Mouse (Mus musculus): ENCODE results near the gene Sorcs1.

The Sorcs1 gene

DNA sequence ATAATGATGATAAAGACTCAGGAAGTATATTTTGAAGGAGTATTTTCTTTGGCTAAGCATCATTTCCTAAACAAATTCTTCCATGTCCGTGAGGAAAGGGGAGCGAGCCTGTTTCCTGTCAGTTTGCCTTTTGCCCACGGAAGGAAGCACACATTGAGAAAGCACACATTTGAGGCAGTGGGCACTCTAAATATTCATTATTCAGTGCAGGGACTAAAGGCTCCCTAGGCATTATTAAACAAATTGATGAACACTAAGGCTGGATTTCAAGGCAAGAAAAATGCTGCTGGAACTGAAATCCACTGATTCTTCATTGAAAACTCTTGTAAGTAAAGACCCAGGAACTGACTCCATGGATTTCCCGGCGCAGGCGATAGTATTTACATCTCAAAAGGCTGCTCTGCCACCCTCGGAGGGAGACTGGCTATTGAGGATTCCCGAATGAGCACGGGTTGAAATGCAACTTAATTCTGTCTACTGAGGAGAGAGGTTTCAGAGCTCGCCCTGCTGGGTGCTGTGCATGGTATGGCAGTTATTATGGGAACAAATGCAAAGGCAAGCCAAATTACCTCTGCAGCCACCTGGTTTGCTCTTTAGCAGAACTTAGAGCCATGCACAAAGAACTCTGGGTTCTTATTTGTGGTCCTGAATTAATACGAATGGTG, 238.1 kb downstream of the Sorcs1 start:
- DNase-seq (ENCODE audit: extremely low read depth, low read depth, low spot score): no peak

DNA sequence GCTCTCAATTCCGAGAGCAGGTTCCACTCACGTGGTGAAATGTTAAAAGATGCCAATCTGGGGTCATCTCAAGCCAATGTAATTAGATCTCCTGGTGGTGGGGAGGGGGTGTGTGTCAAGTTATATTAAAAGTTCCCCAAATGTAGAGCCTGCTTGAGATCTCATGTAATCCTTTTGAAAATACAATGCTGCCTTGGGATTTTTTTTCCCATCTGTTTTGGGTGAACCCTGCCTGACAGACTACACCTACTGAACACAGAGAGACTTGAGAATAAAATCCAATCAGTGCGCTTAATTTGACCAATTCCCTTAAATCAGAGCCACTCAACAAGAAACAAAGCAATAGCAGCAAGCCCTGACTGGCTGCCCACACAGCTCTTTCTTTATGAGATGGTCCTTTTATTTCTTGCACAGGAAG, 239.0 kb downstream of the Sorcs1 start:
- no peak for DNase-seq (ENCODE audit: extremely low read depth, low read depth, low spot score)

DNA sequence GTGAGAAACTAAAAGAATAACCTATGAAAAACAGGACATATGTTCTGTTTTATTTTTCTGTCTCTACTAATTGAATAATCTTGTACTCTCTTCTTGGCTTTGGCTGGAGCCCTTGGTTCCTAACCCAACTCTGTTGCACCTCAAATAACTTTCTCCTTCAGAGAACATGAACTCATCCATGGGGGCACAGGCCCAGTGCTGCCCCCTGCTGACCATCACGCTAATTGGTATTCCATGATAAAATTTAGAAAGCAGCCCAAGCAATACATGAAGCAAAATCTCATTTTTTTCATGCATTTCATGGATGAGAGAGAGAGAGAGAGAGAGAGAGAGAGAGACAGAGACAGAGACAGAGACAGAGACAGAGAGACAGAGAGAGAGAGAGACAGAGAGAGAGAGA, 255.5 kb downstream of the Sorcs1 start:
- no peak for DNase-seq (ENCODE audit: extremely low read depth, low read depth, low spot score)

DNA sequence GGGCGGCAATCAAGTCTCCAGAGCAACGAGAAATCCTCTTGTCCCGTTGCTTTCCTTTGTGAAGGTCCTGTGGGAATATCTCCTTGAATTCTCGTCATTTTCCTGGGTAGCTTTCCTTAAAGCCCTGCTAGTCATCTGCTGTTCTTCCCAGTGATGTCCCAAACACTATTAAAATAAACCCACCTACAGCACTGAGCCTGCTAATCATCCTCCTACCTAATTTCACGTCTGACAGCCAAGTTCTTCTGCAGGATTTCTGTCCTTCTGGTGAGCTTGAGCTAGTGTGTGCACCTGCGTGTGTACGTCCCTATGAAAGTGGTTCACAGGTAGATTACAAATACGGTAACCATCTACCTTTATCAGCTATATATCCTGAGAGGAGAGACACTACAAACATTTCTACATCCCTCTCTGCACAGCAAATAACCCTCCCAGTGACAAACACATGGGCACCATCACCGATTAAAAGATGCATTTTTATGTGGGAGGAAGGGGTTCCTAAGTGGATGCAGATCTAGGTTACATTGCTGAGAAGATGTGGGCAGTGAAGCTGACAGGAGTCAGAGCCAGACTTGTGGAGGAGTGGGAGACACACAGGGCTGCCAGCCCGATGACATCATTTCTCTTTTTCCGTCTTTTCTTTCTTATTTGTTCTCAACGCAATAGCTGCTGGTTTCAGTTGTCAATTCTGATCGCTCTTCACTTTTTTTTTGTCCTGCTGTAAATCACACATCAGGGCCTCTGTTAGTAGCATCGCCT, 259.3 kb downstream of the Sorcs1 start:
- DNase-seq (ENCODE audit: extremely low read depth, low read depth, low spot score): no peak

DNA sequence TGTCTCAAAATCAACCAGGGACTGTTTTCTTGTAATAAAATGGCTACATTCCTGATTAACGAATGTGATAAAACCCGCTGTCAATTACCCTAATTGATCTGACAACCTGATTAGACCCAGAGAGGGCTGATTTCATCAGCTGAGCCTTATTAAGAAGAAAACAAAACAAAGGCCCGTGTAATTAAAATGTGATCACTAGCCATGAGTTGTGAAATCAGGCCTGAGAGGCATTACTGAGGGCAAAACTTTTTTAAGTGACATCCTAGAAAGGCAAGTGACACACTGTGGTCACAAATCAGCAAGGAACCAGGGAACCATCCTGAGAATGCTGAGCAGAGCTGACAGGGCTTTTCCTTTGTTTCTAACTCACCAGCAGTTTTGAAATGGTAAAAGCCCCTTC, 267.9 kb downstream of the Sorcs1 start:
- DNase-seq (ENCODE audit: extremely low read depth, low read depth, low spot score): no peak

DNA sequence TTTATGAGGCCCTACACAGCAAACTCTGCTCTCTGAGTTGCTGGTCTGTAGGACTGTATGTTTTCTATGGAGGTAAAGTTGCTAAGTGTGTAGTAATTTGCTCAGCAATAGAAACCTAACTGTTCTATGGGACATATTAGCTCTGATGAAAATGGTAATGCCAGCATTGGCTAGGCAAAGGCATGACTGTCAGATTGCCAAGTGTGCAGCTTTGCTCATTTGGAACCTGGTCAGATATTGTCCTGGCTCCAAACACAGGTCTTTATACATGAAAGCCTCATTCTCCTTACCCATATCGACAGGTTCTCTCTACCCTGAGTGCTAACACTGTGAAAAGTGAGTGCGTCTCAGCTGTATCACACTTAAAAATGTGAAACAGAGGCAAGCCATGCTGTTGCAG, 280.1 kb downstream of the Sorcs1 start:
- DNase-seq (ENCODE audit: extremely low read depth, low read depth, low spot score): no peak

DNA sequence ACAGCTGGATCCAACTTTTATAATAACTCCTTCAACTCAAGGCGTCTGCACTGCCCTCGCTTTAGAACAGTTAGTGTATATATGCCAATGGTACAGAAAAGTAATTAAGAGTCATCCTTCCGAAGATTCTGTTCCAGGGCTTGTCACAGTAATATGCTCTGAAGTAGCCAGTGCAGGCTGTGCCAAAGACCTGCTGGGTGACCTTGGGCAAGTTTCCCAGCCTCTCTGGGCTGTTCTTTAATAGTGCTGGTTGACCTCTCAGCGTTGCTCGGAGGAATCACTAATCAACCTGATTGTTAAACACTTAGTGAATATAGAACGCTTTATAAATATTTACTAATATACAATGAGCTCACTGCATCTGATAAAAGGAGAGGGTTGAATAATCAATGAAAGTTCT, 282.7 kb downstream of the Sorcs1 start:
- DNase-seq (ENCODE audit: extremely low read depth, low read depth, low spot score): no peak

DNA sequence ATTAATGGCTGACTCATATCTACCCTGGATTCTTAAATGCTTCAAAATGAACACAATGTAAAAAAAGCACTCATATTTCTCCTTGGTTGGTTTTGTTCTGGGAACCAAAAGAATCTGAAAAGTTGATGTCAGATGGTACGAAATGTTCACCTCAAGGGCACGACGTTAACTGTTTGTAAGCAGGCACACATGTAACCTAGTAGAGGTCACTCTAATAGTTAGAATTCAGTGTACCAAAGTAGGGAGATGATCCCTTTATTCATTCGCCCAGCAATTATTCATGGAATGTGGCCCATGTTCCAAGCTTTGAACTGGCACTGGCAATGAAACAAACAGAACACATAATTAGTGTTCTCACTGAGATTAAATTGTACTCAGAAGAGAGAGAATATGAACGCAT, 284.3 kb downstream of the Sorcs1 start:
- no peak for DNase-seq (ENCODE audit: extremely low read depth, low read depth, low spot score)

DNA sequence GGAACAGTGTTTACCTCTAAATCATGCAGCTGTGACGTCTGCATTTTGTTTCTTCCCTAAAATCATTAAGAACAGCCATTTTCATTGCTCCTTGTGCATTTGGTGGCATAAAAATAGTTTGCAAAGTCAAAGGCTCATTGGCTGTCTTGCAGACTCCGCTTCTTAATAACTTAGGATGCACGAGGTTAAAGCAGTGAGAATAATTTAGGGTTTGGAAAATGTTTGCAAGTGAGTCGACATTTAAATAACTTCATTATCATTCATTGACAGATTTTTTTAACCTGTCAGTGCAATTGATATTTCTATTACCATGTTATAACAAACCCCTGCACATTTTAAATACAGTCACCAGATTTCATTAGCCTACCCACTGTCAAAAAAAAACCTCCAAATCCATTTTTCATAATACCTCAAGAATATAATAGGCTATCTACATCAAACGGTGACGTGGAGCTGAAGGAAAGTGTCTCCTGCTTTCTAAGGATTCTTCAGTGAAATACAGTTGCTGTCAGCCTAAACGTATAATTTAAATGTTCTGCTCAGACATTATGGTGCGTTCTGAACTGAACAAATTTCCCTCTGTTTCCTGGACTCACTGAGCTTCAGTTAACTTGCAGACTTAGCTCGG, 288.4 kb downstream of the Sorcs1 start:
- DNase-seq (ENCODE audit: extremely low read depth, low read depth, low spot score): no peak

DNA sequence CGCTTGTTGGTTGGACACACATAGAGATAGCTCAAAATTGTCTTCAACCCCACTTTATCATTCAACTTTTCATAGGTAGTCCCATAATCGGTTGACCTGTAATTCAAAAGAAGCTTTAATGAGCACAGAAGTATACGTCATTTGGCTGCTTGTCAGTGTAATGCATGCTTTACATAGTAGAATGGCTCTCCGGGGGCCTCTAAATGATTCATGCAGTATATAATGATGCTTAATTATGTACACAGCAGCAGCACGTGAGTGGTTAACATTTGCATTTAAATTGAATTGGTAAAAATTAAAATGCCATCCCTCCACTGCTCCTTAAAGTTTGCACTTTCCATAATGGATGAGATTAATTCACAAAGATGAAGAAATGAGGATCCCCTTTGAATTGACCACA, 299.5 kb downstream of the Sorcs1 start:
- DNase-seq (ENCODE audit: extremely low read depth, low read depth, low spot score): no peak

DNA sequence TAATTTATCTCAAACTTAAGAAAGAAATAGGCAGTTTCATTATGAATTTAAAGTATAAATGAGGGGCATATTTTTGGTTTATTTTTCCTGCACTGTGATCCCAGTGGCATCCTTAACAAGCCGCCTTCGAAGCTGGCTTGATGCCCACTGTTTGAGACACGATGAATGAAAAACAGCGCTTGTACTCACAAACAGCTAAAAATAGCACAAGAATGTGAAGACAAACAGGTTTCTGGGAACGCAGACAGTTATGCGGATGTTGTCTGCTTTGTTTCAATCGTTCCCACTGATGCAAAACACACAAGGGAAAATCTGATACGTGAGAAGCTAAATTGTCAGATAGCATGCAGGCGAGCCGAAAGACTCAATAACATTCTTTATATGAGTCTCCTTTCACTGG, 303.7 kb downstream of the Sorcs1 start:
- DNase-seq (ENCODE audit: extremely low read depth, low read depth, low spot score): no peak

DNA sequence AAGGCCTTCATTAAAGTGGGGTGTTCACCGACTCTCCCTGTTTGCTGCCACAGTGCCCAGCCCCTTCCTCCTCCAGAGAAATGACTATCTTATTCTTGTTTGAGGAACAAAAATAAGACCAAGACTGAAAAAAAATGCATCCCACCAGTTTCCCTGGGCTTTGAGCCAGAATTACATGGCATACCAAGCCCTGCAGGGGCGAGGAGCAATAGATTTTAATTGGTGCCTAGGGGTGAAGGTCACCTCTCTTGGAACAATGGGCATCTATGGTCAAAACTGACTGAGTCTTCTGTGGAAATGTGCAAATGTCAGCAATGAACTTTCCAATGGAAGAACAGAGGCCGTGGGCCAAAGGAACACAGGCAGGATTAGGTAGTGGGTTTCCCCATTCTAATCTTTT, 312.0 kb downstream of the Sorcs1 start:
- DNase-seq (ENCODE audit: extremely low read depth, low read depth, low spot score): no peak

DNA sequence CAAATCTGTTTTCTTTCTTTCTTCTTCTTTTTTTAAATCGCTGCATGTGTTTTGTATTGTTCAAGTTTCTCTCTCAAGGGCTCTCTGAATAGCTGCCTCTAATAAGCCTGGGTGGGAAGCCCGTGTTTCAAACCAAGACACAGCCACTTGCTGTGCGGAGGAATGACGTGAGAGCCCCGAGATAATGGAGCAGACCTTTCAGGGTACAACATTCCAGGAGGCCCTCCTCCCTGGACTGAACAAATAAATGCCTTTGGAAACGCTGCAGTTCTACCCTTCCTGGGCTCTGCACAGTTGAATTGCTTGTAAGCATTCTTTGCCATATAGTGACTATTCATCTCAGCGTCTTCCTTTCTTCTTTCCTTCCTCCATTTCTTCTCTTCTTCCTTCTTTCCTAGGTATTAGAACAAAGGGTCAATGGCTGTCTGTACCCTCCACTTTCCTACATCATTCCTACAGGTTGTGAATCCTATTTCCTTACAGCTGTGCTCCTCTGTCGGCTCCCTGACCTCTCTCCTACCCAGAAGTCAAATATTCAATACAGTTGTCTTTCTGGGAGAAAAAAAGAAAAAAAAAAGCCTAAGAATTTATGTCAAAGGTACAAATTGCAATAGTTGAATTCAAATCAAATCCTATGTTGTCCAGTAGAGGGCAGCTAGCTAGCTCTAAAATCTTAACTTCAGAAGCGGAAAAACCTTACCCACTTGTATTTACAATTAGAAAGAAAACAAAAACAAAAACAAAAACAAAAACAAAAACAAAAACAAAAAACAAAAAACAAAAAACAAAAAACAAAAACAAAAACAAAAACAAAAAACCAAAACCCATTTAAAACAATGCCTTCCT, 315.6 kb downstream of the Sorcs1 start:
- no peak for DNase-seq (ENCODE audit: extremely low read depth, low read depth, low spot score)

DNA sequence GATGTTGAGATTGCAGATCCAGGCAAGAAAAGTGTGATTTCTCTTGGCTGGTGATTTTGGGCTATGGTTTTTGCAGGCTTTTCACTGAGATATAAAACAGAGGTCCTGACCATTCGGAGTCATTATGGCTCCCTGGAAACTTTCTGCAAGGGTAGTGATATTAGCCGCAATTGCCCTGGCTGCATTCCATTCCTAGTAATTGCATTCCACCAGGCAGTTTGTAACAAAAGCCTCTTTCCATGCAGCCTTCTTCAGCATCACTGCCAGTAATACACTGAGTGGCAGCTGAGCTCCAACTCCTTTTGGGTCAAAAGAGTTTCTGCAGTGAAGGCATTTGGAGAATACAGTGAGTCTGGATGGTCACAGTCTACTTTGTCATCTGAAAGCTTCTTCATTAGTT, 319.9 kb downstream of the Sorcs1 start:
- DNase-seq (ENCODE audit: extremely low read depth, low read depth, low spot score): no peak

DNA sequence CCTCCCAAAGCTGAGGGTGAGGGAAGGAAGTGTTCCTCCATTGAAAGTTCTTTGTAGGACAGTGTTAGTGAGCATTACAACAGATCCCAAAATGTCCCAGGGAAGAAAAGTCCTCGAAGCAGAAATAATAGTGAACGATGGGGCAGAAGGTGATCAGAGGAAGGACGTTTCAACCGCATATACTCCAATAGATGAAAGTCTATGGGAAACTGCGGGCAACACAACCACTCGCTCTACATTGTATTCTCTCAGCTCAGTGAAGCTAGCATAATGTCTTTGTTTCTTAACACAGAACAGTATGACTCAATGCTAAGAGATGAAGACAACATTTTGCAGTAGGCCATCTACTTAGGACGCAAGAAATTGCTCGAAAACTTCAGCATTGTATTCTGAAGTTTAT, 339.2 kb downstream of the Sorcs1 start:
- no peak for DNase-seq (ENCODE audit: extremely low read depth, low read depth, low spot score)

DNA sequence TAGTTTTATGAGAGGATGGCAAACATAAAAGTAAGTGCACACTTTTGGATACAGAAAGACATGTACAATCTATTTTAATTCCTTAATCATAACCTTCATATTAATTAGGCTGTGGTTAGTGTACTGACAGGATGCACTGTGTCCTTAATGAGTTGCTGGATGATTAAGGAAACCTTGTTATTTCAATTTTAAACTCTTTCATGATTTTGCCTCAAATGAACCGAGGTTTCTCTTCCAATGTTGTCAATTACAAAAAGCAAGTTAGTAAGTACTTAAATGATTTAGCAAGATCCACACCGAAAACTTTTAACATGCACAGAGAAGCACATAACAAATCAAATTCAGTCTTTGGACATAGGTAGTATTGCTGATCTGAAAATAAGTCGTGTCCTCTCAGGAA, 341.7 kb downstream of the Sorcs1 start:
- no peak for DNase-seq (ENCODE audit: extremely low read depth, low read depth, low spot score)

DNA sequence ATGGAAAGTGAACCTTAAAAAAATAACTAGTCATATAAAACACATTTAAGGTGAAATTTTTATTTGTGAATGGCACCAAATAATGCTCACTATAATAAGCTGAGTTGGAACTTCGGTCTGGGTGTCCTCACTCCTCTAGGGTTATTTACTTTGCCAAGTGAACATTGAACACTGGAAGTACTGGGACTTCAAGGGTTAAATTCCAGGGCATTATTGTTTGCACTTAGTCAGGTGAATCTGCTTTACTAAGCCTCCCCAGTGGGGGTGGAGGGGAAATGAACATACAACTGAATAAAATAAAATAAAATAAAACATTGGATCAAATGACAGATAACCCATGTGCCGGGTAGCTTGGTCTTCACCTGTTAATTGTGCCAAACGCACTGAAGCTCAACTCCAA, 347.3 kb downstream of the Sorcs1 start:
- DNase-seq (ENCODE audit: extremely low read depth, low read depth, low spot score): no peak

DNA sequence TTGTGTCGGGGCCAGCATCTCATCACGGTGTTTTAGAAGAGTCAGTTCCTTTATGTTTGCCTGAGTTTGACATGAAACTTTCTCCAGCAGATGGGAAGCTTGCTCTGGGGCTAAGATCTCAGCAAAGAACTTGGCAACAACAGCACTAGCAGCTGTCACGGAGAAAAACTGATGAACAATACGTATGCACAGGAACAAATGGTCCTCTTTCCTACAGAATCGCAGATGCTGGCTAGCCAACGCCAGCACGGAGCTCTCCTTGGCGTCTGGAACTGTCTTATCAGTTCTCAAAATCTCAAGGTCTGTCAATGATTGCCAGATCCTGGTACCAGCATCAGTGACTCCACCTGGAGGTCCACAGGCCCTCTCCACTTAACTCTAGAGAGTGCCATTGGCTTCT, 350.6 kb downstream of the Sorcs1 start:
- no peak for DNase-seq (ENCODE audit: extremely low read depth, low read depth, low spot score)

DNA sequence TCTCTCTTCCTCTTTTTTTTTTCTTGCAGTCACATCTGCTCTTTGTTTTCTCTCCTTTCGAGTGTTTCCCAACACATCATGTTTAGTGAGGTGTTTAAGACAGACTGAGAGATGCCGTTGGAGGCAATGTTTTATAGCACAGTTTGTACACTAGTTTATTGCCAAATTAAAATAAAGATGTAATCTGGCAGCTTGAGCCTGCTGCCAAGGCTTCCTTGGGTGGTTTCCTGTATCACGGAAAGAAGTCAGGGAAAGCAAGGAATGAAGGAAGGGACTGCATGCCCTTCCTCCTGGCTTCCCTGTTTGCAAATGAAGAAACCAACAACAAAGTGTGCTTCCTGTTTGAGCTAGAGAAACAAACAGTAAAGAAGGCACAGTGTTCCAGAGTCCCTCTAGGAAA, 352.3 kb downstream of the Sorcs1 start:
- no peak for DNase-seq (ENCODE audit: extremely low read depth, low read depth, low spot score)

DNA sequence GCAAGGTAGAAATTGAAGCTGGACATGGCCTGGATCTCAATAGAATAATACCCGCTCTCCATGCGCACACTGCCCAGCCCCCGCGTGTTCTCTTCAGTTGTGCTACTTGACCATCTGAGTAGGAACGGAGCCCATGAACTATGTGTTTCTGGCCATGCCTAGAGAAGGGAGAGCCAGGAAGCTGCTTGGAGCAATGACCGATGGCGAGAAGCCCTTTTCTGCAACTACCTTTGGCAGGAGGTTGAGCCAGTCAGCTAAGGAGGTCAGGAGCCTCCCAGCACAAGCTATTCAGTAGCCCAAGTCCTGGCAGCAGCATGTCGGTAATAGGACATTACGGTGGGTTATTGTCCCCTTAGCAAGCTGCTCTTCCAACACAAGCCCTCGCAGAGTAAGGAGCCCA, 352.8 kb downstream of the Sorcs1 start:
- no peak for DNase-seq (ENCODE audit: extremely low read depth, low read depth, low spot score)

DNA sequence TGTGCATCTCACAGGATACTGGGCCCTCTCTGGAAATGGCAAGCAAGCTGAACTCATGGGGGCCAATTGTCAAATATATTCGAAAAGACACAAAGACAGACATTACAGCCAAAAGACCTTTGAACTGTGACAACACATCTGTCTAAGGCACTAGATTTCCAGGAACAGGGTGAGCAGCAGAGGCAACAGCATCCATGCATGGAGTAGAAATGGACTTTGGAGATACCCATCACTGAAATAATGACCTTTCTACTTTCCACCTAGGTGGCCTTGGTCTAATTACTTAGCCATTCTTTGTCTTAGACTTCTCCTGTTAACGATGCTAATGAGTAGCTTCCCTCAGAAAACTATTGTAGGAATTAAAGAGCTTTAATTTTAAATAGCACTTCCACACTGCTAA, 371.4 kb downstream of the Sorcs1 start:
- no peak for DNase-seq (ENCODE audit: extremely low read depth, low read depth, low spot score)

DNA sequence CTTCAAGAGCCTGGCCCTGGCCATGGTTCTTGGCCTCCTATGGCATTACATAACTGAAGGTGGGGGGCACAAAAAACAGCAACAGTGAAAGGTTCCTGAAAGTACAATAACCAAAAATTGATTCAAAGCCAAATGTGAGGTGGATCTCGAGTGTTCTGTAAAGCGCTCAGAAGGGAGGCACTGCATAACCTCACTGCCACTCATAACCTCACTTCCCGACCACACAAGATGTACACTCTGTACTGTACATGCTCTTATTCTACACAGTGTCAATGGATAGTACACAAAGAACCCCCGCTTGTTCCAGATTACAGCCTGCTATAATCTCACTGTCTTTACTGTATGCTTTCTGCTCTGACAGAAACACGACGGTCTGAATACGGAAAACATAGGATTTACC, 384.2 kb downstream of the Sorcs1 start:
- no peak for DNase-seq (ENCODE audit: extremely low read depth, low read depth, low spot score)

Data from fat pad, adult 2 months (tissue).